Mouse (Mus musculus): Measurements from ENCODE around the gene Cpa3. TPM values are rescaled to one million over a fixed set of nuclear protein-coding genes. Genes with fewer than 3 reads are reported as not detected.

Gene Cpa3
- polyA plus RNA-seq, 1 experiment from 2014 or later: 2.2 TPM

DNA sequence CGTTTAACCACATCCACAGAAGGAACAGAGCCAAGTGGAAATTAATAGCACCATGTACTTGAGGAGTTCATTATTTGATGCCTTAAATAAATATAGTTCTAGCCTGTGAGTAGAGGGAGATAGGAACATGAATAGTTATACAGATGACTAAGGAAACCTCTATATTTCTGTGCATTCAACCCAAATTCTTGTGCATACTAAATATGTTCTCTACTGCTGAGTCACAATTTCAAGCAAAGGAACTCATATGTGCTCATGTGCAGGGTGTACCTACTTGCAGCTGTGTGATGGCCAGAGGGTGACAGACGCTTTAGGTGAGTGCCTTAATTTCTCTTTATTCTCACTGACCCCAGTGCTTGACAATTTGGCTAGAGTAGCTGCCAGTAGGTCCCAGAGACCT, 16.6 kb downstream of the Cpa3 start:
- 60% methylated on average over 2 of the region's 2 CpGs for WGBS
- no peak overlapping the region for H3K4me2 ChIP-seq (replicated peaks; ENCODE audit: low read depth, low read length)
- no peak for ATAC-seq (ENCODE audit: low FRiP score, low TSS enrichment)

DNA sequence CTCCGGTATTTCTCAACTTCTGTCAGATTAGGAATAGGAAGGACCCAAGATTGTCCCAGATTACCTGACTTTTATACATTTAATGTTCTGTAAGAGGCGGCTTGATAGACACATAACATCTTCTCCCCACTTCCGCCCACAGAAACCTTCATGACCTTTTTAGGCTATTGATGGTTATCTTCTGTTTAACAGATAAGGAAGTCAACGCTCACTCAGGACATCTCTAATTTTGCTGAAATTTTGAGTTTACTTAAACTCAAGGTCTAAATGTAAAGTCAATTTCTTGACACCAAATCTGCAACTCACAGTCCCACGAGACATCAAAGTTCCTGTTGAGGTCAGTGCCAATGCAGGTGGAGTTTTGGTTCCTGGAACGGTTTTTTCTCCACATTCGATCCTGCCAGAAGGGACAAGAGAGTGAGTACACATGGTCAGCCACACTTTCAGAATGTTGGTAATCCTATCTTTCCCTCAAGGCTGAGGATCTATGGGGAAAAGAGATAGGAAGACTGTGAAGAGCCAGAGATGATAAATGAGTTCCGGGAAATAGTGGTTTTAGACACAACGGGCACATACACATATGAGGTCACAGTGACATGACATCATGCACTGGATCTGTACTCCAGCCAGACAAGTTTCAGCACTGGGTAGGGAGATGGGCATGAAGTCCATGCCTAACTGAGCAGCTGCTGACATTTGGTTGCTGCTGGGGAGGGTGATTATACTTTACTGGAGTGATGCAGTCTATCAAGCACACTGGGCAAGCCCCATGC, 18.9 kb downstream of the Cpa3 start:
- Histone ChIP-seq H3K4me3 (ENCODE audit: low read length) (no peak overlapping the region), H3K27me3 (ENCODE audit: insufficient read depth, low read length) (no peaks in the 10 kb centered on the region), H3K36me3 (ENCODE audit: insufficient read depth, low read length) (no peaks in the 10 kb centered on the region), H3K9me3 (ENCODE audit: low read length) (no peaks in the 10 kb centered on the region), H3K4me2 (replicated peaks; ENCODE audit: low read depth, low read length) (no peak overlapping the region), H3K27ac (ENCODE audit: low read length) (no peak overlapping the region), H3K9ac (replicated peaks; ENCODE audit: low read length) (no peak overlapping the region), H3K4me1 (ENCODE audit: insufficient read depth, low read length) (no peaks in the 10 kb centered on the region)
- ATAC-seq (ENCODE audit: low FRiP score, low TSS enrichment): no peak
- WGBS: 84% methylated on average over 9 of the region's 9 CpGs

More for the DNA sequence above, 16.6 kb downstream of the Cpa3 start:
- Histone ChIP-seq H3K27ac (ENCODE audit: low read length) (no peak overlapping the region), H3K4me3 (ENCODE audit: low read length) (no peak overlapping the region), H3K36me3 (ENCODE audit: insufficient read depth, low read length) (no peaks in the 10 kb centered on the region), H3K9ac (replicated peaks; ENCODE audit: low read length) (no peak overlapping the region), H3K27me3 (ENCODE audit: insufficient read depth, low read length) (no peaks in the 10 kb centered on the region), H3K9me3 (ENCODE audit: low read length) (no peaks in the 10 kb centered on the region), H3K4me1 (ENCODE audit: insufficient read depth, low read length) (no peaks in the 10 kb centered on the region)

- no peaks in the 10 kb centered on the region for H3K9me3 ChIP-seq (ENCODE audit: low read length)
- no peak overlapping the region for H3K4me3 ChIP-seq (ENCODE audit: low read length)
- ATAC-seq (ENCODE audit: low FRiP score, low TSS enrichment): no peak
- no peaks in the 10 kb centered on the region for H3K4me1 ChIP-seq (ENCODE audit: insufficient read depth, low read length)
- no peaks in the 10 kb centered on the region for H3K27me3 ChIP-seq (ENCODE audit: insufficient read depth, low read length)
- WGBS: 76% methylated on average over 3 of the region's 3 CpGs
- H3K4me2 ChIP-seq (replicated peaks; ENCODE audit: low read depth, low read length): no peak overlapping the region
- no peak overlapping the region for H3K27ac ChIP-seq (ENCODE audit: low read length)
- no peak overlapping the region for H3K9ac ChIP-seq (replicated peaks; ENCODE audit: low read length)
- H3K36me3 ChIP-seq (ENCODE audit: insufficient read depth, low read length): no peaks in the 10 kb centered on the region
Observed at GRCm38 (mm10) chr3:20222136-20222535, 19.8 kb downstream of the Cpa3 start.

DNA sequence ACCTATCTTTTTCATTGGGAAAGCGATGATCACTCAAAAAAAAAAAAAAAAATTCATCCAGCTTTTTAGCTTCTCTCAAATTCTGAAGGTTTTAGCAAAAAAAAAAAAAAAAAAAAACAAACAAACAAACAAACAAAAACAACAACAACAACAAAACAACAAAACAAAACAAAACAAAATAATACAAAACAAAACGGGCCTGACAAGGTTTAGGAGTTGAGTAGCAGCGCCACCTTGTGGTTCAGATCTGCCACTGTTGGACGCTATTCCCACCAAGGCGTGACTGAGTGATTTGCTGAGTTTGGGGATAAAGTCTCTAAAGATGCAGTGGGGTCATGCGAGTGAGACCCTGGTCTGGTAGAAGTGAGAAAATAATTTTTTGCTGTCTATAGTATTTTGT, 43.1 kb downstream of the Cpa3 start:
- no peak for ATAC-seq (ENCODE audit: low FRiP score, low TSS enrichment)
- Histone ChIP-seq H3K36me3 (ENCODE audit: insufficient read depth, low read length) (no peaks in the 10 kb centered on the region), H3K9me3 (ENCODE audit: low read length) (no peaks in the 10 kb centered on the region)

GRCm38 (mm10) chr3:20197878-20198277, 44.1 kb downstream of the Cpa3 start:
- Histone ChIP-seq H3K4me1 (ENCODE audit: insufficient read depth, low read length) (no peaks in the 10 kb centered on the region), H3K4me2 (replicated peaks; ENCODE audit: low read depth, low read length) (no peak overlapping the region), H3K9ac (replicated peaks; ENCODE audit: low read length) (no peak overlapping the region), H3K4me3 (ENCODE audit: low read length) (no peak overlapping the region), H3K36me3 (ENCODE audit: insufficient read depth, low read length) (no peaks in the 10 kb centered on the region), H3K27me3 (ENCODE audit: insufficient read depth, low read length) (no peaks in the 10 kb centered on the region), H3K9me3 (ENCODE audit: low read length) (no peaks in the 10 kb centered on the region), H3K27ac (ENCODE audit: low read length) (no peak overlapping the region)
- ATAC-seq (ENCODE audit: low FRiP score, low TSS enrichment): no peak
- WGBS: 85% methylated on average over 10 of the region's 10 CpGs

More for the DNA sequence above, 43.1 kb downstream of the Cpa3 start:
- Histone ChIP-seq H3K4me3 (ENCODE audit: low read length) (no peak overlapping the region), H3K9ac (replicated peaks; ENCODE audit: low read length) (no peak overlapping the region), H3K27me3 (ENCODE audit: insufficient read depth, low read length) (no peaks in the 10 kb centered on the region), H3K27ac (ENCODE audit: low read length) (no peak overlapping the region), H3K4me2 (replicated peaks; ENCODE audit: low read depth, low read length) (no peak overlapping the region), H3K4me1 (ENCODE audit: insufficient read depth, low read length) (no peaks in the 10 kb centered on the region)
- WGBS: 23% methylated on average over 6 of the region's 6 CpGs

- no peak overlapping the region for H3K4me2 ChIP-seq (replicated peaks; ENCODE audit: low read depth, low read length)
- H3K36me3 ChIP-seq (ENCODE audit: insufficient read depth, low read length): no peaks in the 10 kb centered on the region
- no peak overlapping the region for H3K4me3 ChIP-seq (ENCODE audit: low read length)
- WGBS: 62% methylated on average over 5 of the region's 5 CpGs
- no peaks in the 10 kb centered on the region for H3K4me1 ChIP-seq (ENCODE audit: insufficient read depth, low read length)
- no peaks in the 10 kb centered on the region for H3K27me3 ChIP-seq (ENCODE audit: insufficient read depth, low read length)
- ATAC-seq (ENCODE audit: low FRiP score, low TSS enrichment): peak; percentile 69; the same call in 1 of the 2 replicates
- no peaks in the 10 kb centered on the region for H3K9me3 ChIP-seq (ENCODE audit: low read length)
- H3K9ac ChIP-seq (replicated peaks; ENCODE audit: low read length): no peak overlapping the region
- no peak overlapping the region for H3K27ac ChIP-seq (ENCODE audit: low read length)
Observed at GRCm38 (mm10) chr3:20188976-20189675, 52.9 kb downstream of the Cpa3 start.

DNA sequence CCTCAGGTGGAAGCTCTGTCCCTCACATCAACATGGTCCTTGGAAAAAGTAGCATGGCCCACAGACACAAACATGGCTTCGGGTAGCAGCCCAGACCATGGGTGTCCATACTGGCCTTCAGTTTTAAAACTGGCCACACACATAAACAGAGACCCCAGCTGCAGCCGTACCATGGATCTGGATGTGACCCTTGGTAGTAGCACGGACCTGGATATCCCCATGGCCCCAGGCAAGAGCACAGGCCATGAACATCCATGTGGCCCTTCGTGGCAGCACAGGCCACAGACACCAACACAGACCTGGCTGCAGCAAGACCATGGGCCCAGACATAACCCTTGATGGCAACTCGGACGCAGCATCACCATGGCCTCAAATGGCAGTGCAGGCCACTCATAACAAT, 69.6 kb downstream of the Cpa3 start:
- no peak for ATAC-seq (ENCODE audit: low FRiP score, low TSS enrichment)
- WGBS: 94% methylated on average over 6 of the region's 6 CpGs

DNA sequence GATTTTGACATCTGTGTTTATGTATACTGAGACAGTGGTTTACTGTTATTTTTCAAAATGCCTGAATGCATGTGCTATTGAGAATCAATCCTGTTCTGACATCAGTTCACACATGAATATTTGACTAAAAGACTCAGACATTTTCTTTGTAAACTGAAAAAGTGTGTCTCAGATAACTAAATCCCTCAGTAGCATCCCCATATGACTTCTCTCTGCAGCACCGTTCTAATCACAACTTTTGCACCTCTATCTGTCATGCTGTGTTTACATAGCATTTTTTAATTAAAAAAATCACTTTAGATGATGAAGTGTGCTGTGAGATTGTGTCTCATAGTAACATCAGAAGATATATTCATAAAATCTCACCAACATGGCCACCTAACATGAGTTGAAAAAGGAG, 74.5 kb downstream of the Cpa3 start:
- 76% methylated on average over 1 of the region's 1 CpGs for WGBS
- H3K27me3 ChIP-seq (ENCODE audit: insufficient read depth, low read length): no peaks in the 10 kb centered on the region
- H3K4me1 ChIP-seq (ENCODE audit: insufficient read depth, low read length): no peaks in the 10 kb centered on the region
- no peak overlapping the region for H3K27ac ChIP-seq (ENCODE audit: low read length)
- H3K4me3 ChIP-seq (ENCODE audit: low read length): no peak overlapping the region
- no peak overlapping the region for H3K9ac ChIP-seq (replicated peaks; ENCODE audit: low read length)
- no peak for ATAC-seq (ENCODE audit: low FRiP score, low TSS enrichment)
- H3K4me2 ChIP-seq (replicated peaks; ENCODE audit: low read depth, low read length): no peak overlapping the region
- H3K36me3 ChIP-seq (ENCODE audit: insufficient read depth, low read length): no peaks in the 10 kb centered on the region
- H3K9me3 ChIP-seq (ENCODE audit: low read length): no peaks in the 10 kb centered on the region

More for the DNA sequence above, 69.6 kb downstream of the Cpa3 start:
- no peaks in the 10 kb centered on the region for H3K27me3 ChIP-seq (ENCODE audit: insufficient read depth, low read length)
- H3K36me3 ChIP-seq (ENCODE audit: insufficient read depth, low read length): no peaks in the 10 kb centered on the region
- no peak overlapping the region for H3K4me3 ChIP-seq (ENCODE audit: low read length)
- H3K4me1 ChIP-seq (ENCODE audit: insufficient read depth, low read length): no peaks in the 10 kb centered on the region
- H3K4me2 ChIP-seq (replicated peaks; ENCODE audit: low read depth, low read length): no peak overlapping the region
- H3K27ac ChIP-seq (ENCODE audit: low read length): no peak overlapping the region
- H3K9ac ChIP-seq (replicated peaks; ENCODE audit: low read length): no peak overlapping the region
- H3K9me3 ChIP-seq (ENCODE audit: low read length): no peaks in the 10 kb centered on the region

Data from kidney, embryonic 16.5 days (tissue).